Mouse (Mus musculus): ENCODE results near the gene Cacng2.

DNA sequence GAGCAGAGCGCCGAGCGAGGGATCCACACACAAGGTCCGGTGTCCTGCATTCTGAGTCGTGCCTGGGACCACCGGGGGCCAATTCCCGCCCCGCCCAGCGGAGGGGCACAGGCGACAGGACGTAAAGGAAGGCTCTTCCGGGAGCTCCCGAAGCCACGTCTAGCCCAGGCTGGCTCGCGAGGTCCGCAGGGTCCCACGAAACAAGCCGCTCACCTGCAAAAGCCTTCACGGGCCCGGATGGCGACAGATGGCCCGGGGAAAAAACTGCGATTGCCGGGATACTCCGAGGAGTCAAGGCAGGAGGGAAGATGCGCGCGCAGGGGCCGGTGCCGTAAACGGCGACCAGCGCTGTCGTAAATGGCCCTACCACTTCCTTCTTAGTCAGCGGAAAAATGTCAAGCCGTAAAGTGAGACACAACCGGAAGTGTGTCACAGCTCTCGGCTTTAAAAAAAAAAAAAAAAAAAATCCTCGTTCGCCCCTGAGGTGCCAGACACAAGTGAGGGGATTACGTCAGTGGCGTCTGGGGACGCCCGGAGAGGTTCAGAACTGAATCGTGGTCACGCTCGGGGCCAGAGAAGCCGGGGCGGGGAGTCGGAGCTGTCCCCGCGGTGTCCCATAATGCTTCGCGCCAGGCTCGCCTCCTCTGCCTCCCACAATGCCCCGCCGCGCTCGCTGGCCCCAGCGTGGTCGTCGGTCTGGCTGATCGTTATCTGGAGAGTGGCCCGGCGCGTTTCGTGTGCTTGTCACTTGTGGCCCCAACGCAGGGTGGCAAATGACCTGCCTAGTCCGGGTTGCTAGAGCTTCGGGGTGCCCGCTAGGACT, 149.1 kb downstream of the Cacng2 start, which contains the start of gene Eif3d:
- TF ChIP-seq CTCF (IDR thresholded peaks at IDR 0.05) (0 out of 2 replicates have a peak, but pooled peaks have one; percentile 3), POLR2A (IDR thresholded peaks at IDR 0.05; ENCODE audit: insufficient read depth, low read depth, low read length) (peak; percentile 67), EP300 (IDR thresholded peaks at IDR 0.05; ENCODE audit: insufficient read depth, low read depth, low read length) (peak; percentile 21; the same call in 1 of the 2 replicates)

All from heart, adult 2 months (tissue).